10 mouse cellular contexts compared by ENCODE assay signal in genomic region chr9:62881871-62882270, GRCm38 (mm10). TPM values are rescaled to one million over a fixed set of nuclear protein-coding genes. Genes with fewer than 3 reads are reported as not detected.
DNase-seq lines count a peak whose midpoint lies in the region; ATAC-seq and TF ChIP-seq lines count a peak whose summit lies in the region.
"Had no signal": no experiment of that assay in that cellular context is flagged by ENCODE, and none has a peak within 500 bp of the region (broad histone marks: within the 10 kb centered on the region; RNA-seq: fewer than 3 reads in every experiment).

No protein-coding gene starts in this region.

- no peak for TF ChIP-seq POLR2A in kidney, adult 2 months (IDR thresholded peaks at IDR 0.05; ENCODE audit: low read depth, low read length)

- H3K4me3 ChIP-seq in kidney, adult 2 months (ENCODE audit: insufficient read depth, low read depth, low read length), result no peak overlapping the region
- no peak overlapping the region for H3K4me3 ChIP-seq in lung, embryonic 15.5 days
- H3K4me3 ChIP-seq: stomach, embryonic 15.5 days had no signal

- peaks cover 4% of the 10 kb centered on the region for H3K36me3 ChIP-seq in kidney, adult 2 months (ENCODE audit: control insufficient read depth, insufficient read depth, low read length)
- peaks cover 50% of the 10 kb centered on the region for H3K36me3 ChIP-seq in lung, embryonic 15.5 days

- no peaks in the 10 kb centered on the region for H3K4me1 ChIP-seq in kidney, adult 2 months (ENCODE audit: control insufficient read depth, insufficient read depth, low read length)
- peaks cover 22% of the 10 kb centered on the region for H3K4me1 ChIP-seq in lung, embryonic 15.5 days
- H3K4me1 ChIP-seq: stomach, embryonic 15.5 days had no signal

- TF ChIP-seq CTCF in kidney, adult 2 months (conservative IDR thresholded peaks at IDR 0.05; ENCODE audit: insufficient read depth, insufficient read length, low read depth, low read length), result 0 out of 2 replicates have a peak, but pooled peaks have one; percentile 14

- H3K4me2 ChIP-seq in lung, embryonic 15.5 days, result peak overlapping the region; percentile 18; the same call in 1 of the 2 replicates
- H3K4me2 ChIP-seq: stomach, embryonic 15.5 days had no signal

- WGBS in kidney, adult 2 months, result 49% methylated on average over 12 of the region's 12 CpGs
- WGBS in lung, embryonic 15.5 days, result 42% methylated on average over 12 of the region's 12 CpGs

- H3K27me3 ChIP-seq in kidney, adult 2 months (replicated peaks; ENCODE audit: control insufficient read depth, insufficient read depth, low read length), result no peaks in the 10 kb centered on the region
- H3K27me3 ChIP-seq in lung, embryonic 15.5 days, result no peaks in the 10 kb centered on the region
- H3K27me3 ChIP-seq: stomach, embryonic 15.5 days had no signal

- no peak overlapping the region for H3K9ac ChIP-seq in lung, embryonic 15.5 days
- H3K9ac ChIP-seq: stomach, embryonic 15.5 days had no signal

- H3K9me3 ChIP-seq in lung, embryonic 15.5 days, result no peaks in the 10 kb centered on the region
- H3K9me3 ChIP-seq: stomach, embryonic 15.5 days had no signal

- H3K27ac ChIP-seq in kidney, adult 2 months (ENCODE audit: insufficient read depth, low read depth, low read length), result no peak overlapping the region
- H3K27ac ChIP-seq in lung, embryonic 15.5 days, result peak overlapping the region; percentile 60
- H3K27ac ChIP-seq: stomach, embryonic 15.5 days had no signal

- ATAC-seq in lung, embryonic 15.5 days (ENCODE audit: borderline replicate concordance, extremely low read depth, low FRiP score, low TSS enrichment), result peak; percentile 82
- ATAC-seq in granulocyte monocyte progenitor cell, adult 5-6 weeks (replicated peaks; ENCODE audit: poor library complexity, severe bottlenecking), result no peak
- ATAC-seq in megakaryocyte progenitor cell, adult 5-6 weeks (replicated peaks; ENCODE audit: poor library complexity), result no peak
- ATAC-seq: forebrain, embryonic 14.5 days had no signal

- DNase-seq in kidney, adult 2 months, result peak; percentile 41
- DNase-seq in kidney, adult 9 months, result no peak
- DNase-seq in NIH3T3 (ENCODE audit: low read depth), result peak; percentile 22
- peak; percentile 78 to 81 for DNase-seq in heart, adult 18-20 months
- no peak for DNase-seq in yolk sac, embryonic 10.5 days (ENCODE audit: low spot score)

RNA-seq across cellular contexts. Expression of gene Calml4, which starts 24.0 kb away (rescaled TPM):
- 224 and 296 TPM in 2 replicates for polyA plus RNA-seq in kidney, adult 2 months (2012; rRNA removed)
- total RNA-seq in heart, adult 18-20 months (2021), result under 1 TPM; 0.17 to 0.90 TPM
- 11.8 and 12.8 TPM in 2 replicates for polyA plus RNA-seq in lung, embryonic 15.5 days (2015; fragmentation: Nextera tagmentation; extraction: Ambion mirVana)
- total RNA-seq in granulocyte monocyte progenitor cell, adult 5-6 weeks (2014; fragmentation: Nextera tagmentation), result 1.1 and 6.9 TPM in 2 replicates
- total RNA-seq in granulocyte monocyte progenitor cell, adult 5-6 weeks (2017), result 0.13 and 2.3 TPM in 2 replicates
- 1.4 and 2.1 TPM in 2 replicates for total RNA-seq in megakaryocyte progenitor cell, adult 5-6 weeks (2015)
- 1.6 and 2.8 TPM in 2 replicates for total RNA-seq in megakaryocyte progenitor cell, adult 5-6 weeks (2017)

RNA-seq across cellular contexts. Expression of gene Cln6, which starts 43.3 kb away (rescaled TPM):
- polyA plus RNA-seq in kidney, adult 2 months (2012; rRNA removed), result 94.0 and 101 TPM in 2 replicates
- 10 to 100 TPM; 25.8 TPM for total RNA-seq in heart, adult 18-20 months (2021)
- 19.6 and 22.4 TPM in 2 replicates for polyA plus RNA-seq in lung, embryonic 15.5 days (2015; fragmentation: Nextera tagmentation; extraction: Ambion mirVana)
- total RNA-seq in granulocyte monocyte progenitor cell, adult 5-6 weeks (2014; fragmentation: Nextera tagmentation), result 61.8 and 79.0 TPM in 2 replicates
- 17.0 and 20.7 TPM in 2 replicates for total RNA-seq in granulocyte monocyte progenitor cell, adult 5-6 weeks (2017)
- total RNA-seq in megakaryocyte progenitor cell, adult 5-6 weeks (2015), result 53.0 and 53.5 TPM in 2 replicates
- 22.3 and 25.5 TPM in 2 replicates for total RNA-seq in megakaryocyte progenitor cell, adult 5-6 weeks (2017)

Comparison
In these comparisons a context has a peak if more than half of its experiments do, and no peak if none do; other contexts are left out.
1. DNase-seq: peak in kidney, adult 2 months (single experiment), NIH3T3 (single experiment) and heart, adult 18-20 months (2 of 2); none in kidney, adult 9 months (single experiment) and yolk sac, embryonic 10.5 days (single experiment).